Mouse (Mus musculus): Measurements from ENCODE around the gene Apoe.

Gene Apoe

GRCm38 (mm10) chr7:19691873-19692865 lies 6.8 kb downstream of the Apoe start, which contains the start of gene Apoc1:
Apoc1 (minus strand) TSS chr7:19692660.
- DNase-seq (ENCODE audit: low read depth, low spot score), result no peak

GRCm38 (mm10) chr7:19691434-19691833 lies 7.6 kb downstream of the Apoe start:
- DNase-seq (ENCODE audit: low read depth, low spot score), result no peak

- DNase-seq (ENCODE audit: low read depth, low spot score), result no peak
Measured at GRCm38 (mm10) chr7:19690845-19691244, 8.1 kb downstream of the Apoe start.

- DNase-seq (ENCODE audit: low read depth, low spot score), result no peak
Measured at GRCm38 (mm10) chr7:19688611-19689010, 10.4 kb downstream of the Apoe start.

- DNase-seq (ENCODE audit: low read depth, low spot score), result no peak
Measured at GRCm38 (mm10) chr7:19688101-19688500, 10.9 kb downstream of the Apoe start.

GRCm38 (mm10) chr7:19686927-19687583 lies 11.9 kb downstream of the Apoe start:
- peak; percentile 54 for DNase-seq (ENCODE audit: low read depth, low spot score)

GRCm38 (mm10) chr7:19686521-19686920 lies 12.5 kb downstream of the Apoe start:
- no peak for DNase-seq (ENCODE audit: low read depth, low spot score)

GRCm38 (mm10) chr7:19685374-19685773 lies 13.6 kb downstream of the Apoe start:
- no peak for DNase-seq (ENCODE audit: low read depth, low spot score)

- no peak for DNase-seq (ENCODE audit: low read depth, low spot score)
Measured at GRCm38 (mm10) chr7:19683771-19684201, 15.2 kb downstream of the Apoe start.

GRCm38 (mm10) chr7:19682979-19683378 lies 16.0 kb downstream of the Apoe start:
- DNase-seq (ENCODE audit: low read depth, low spot score), result no peak

GRCm38 (mm10) chr7:19681202-19681694 lies 17.7 kb downstream of the Apoe start, which contains the start of the genes Gm44805 and Apoc4:
Gm44805 (minus strand) TSS chr7:19681423.
Apoc4 (minus strand) TSS chr7:19681479.
- no peak for DNase-seq (ENCODE audit: low read depth, low spot score)

- no peak for DNase-seq (ENCODE audit: low read depth, low spot score)
Measured at GRCm38 (mm10) chr7:19680702-19681101, 18.3 kb downstream of the Apoe start.

GRCm38 (mm10) chr7:19678901-19679300 lies 20.1 kb downstream of the Apoe start:
- DNase-seq (ENCODE audit: low read depth, low spot score), result no peak

GRCm38 (mm10) chr7:19677872-19678271 lies 21.1 kb downstream of the Apoe start, which contains the start of gene Apoc2:
Apoc2 (minus strand) TSS chr7:19677941.
- DNase-seq (ENCODE audit: low read depth, low spot score), result no peak

- no peak for DNase-seq (ENCODE audit: low read depth, low spot score)
Measured at GRCm38 (mm10) chr7:19676662-19677061, 22.3 kb downstream of the Apoe start.

GRCm38 (mm10) chr7:19675824-19676223 lies 23.2 kb downstream of the Apoe start:
- DNase-seq (ENCODE audit: low read depth, low spot score), result no peak

GRCm38 (mm10) chr7:19673083-19673699 lies 25.8 kb downstream of the Apoe start:
- DNase-seq (ENCODE audit: low read depth, low spot score), result no peak

GRCm38 (mm10) chr7:19671511-19671910 lies 27.5 kb downstream of the Apoe start:
- no peak for DNase-seq (ENCODE audit: low read depth, low spot score)

GRCm38 (mm10) chr7:19668947-19669721 lies 29.9 kb downstream of the Apoe start:
- peak; percentile 93 for DNase-seq (ENCODE audit: low read depth, low spot score)

- DNase-seq (ENCODE audit: low read depth, low spot score), result no peak
Measured at GRCm38 (mm10) chr7:19667434-19667833, 31.6 kb downstream of the Apoe start.

GRCm38 (mm10) chr7:19666750-19667149 lies 32.2 kb downstream of the Apoe start:
- DNase-seq (ENCODE audit: low read depth, low spot score), result no peak

All from forelimb bud, embryonic 11.5 days (tissue).